Mouse (Mus musculus): ENCODE results near the gene Cmss1.
"Not testable (repeated sequence)": the region's sequence is repeated elsewhere in the genome, so short reads cannot be mapped to it uniquely, and the experiment has no call there.

Cmss1 gene

GRCm38 (mm10) chr16:57421680-57422417, 184.8 kb downstream of the Cmss1 start:
- DNase-seq = no peak

DNA sequence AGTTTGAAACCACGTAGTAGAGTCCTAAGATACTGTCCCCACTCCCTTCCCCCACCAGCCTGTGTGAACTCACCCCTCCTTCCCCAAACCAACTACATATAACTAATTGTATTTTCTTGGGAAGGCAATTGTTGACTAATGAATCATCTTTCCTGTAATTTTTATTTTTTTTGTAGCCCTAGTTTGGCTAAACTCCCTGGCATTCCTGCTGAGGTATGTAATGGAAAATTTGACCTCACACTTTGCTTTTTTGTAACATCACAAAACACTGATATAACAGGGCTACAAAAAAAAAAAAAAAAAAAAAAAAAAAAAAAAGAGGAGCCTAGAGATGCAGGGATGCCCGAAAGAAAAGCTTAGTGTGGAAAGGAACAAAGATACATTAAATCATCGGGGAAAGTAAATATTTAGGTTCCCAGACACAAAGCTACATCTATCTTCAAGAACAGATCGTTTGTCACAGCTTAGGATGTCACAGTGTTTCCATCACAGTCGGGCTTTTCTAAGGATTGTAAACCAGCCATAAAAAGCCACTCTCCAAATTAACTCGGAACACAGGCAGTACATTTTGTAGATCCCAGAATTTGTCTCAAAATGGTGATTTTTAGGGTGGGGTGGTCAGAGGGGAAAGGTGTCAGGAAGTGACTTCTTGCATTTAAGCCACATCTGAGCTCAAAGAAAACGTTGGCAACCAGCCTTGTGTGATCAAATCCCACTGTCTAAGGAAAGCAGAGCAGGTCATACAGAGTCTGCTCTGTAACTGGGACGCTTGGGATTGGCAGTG, 185.7 kb downstream of the Cmss1 start:
- peak; percentile 82 for DNase-seq

DNA sequence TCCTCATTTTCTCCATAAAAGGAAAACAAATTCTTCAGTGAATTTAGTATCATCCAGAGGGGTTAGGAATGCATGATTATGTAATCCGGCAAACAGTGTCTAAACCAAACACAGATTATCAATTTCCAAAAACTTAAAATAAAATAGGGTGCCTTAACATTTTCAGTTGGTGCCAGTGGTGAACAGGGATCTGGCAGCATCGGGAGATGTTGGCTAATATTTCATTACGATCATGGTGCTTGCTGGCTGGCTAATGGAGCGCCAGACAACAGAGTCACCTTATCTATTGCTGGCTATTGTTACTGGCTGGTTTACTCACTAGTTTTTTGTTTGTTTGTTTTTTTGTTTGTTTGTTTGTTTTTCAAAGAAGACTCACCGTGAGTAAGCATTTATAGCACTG, 186.8 kb downstream of the Cmss1 start:
- no peak for DNase-seq

DNA sequence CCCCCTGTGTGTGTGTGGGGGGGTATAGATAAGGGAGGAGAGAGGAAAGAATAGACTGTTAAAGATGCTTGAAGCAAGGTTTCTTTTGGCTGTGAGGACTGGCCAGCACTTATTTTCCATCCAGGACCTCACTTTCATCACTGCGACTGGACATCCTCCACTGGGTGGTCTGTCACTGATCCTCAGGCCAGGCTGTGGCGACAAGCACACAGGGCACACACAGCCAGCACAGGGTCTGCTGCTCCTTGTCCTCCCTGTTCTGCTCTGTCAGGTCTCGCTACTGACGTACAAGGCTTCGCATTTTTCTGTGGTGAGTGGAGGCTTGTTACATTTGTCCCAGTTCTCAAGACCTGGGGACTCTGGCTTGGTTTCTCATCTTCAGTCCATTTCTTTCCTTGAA, 187.3 kb downstream of the Cmss1 start:
- peak; percentile 65 for DNase-seq

- no peak for DNase-seq
These were observed 188.7 kb downstream of the Cmss1 start for GRCm38 (mm10) chr16:57417955-57418354.

DNA sequence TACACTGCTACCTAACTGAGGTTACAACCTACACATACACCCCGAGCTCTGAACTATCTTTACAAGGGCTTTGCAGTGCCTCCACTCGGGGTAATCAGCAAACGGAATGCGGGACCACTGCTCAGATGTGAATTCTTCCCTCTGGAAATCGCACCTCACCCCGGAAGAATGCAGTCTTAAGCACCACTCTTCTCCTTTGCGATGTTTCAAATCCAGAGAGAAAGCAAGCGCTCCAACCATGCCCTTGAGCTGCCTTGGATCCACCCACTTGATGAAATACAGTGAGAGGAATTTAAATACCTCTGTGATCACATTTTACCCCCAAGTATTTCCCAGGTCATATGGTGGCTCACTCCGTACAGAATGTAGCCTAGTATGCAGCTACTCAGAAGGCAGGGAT, 189.6 kb downstream of the Cmss1 start:
- no peak for DNase-seq

- peak; percentile 45 for DNase-seq
These were observed 190.6 kb downstream of the Cmss1 start for GRCm38 (mm10) chr16:57416049-57416448.

GRCm38 (mm10) chr16:57412766-57413165, 193.9 kb downstream of the Cmss1 start:
- no peak for DNase-seq

DNA sequence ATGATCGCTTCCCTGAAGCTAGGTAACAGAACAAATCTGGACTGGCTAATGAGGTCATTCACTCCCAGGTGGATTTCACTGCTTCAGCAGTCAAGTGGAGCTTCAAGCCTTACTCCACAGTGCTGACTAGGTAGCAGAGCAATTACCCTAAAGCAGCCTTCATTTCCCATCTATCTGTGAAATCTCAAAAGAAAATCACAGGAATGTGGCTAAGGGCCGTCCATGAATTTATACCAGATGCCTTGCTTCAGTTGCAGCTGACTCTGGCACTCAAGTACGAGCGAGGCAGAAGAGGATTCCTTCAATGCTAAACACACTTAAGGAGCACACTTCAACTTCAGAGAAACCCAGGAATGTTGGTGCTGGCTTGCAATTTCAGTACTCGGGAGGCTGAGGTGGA, 202.8 kb downstream of the Cmss1 start:
- DNase-seq = no peak

DNA sequence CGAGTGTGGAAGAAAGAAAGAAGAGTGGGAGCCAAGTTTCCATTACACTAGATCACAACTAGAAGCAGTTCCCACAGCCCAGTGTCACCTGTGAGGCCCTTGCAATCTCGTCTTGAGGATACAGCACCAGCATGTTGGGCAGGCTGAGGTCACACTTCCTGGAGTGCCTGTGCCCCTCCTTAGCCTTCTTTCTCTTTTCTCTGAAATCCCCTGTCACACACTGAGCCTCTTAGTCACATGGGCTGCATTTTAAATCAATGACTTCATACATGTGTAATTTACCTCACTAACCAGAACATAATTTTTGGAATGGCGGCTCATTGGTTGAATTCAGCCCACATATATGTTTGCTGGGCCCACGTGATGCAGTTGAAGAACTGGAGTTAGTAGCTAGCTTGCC, 203.8 kb downstream of the Cmss1 start:
- DNase-seq = no peak

GRCm38 (mm10) chr16:57401702-57402101, 205.0 kb downstream of the Cmss1 start:
- DNase-seq = peak; percentile 45

DNA sequence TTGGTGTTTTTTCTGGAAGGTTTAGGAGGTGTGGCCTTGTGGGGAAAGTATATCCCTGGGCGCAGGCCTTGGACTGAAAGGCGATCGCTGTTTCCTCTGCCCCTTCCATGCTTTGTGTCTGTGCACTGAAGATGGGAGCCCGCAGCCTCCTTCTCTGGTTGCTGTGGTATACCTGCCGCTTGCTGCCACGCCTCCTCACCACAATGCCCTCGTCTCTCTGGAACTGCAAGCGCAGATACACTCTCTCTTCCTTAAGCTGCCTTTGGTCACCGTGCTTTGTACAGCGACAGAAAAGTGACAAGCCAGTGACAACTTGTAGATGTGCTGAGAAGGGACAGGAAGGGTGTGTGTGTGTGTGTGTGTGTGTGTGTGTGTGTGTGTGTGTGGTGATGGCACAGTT, 207.1 kb downstream of the Cmss1 start:
- no peak for DNase-seq

GRCm38 (mm10) chr16:57398387-57399214, 208.1 kb downstream of the Cmss1 start:
- DNase-seq = peak; percentile 84

- no peak for DNase-seq
These were observed 208.8 kb downstream of the Cmss1 start for GRCm38 (mm10) chr16:57397845-57398244.

GRCm38 (mm10) chr16:57396249-57396648, 210.4 kb downstream of the Cmss1 start:
- no peak for DNase-seq

DNA sequence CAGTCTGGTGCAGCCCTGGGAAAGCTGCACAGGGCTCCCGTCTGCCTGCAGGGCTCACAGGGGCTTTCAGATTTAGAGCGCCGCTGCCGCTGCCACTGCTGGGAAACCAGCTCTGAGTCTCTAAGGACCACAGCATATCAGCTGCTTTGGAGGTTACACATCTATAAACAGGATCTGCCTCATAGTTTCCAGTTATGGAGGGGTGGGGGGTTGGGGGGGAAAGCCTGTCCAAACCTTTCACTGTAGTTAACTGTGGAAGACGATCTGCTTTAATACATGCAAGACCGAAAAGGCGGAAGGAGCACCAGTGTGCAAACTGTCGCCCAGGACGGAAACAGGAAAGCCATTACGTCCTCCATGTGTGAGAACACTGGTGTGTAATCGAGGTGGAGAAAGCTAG, 213.5 kb downstream of the Cmss1 start:
- DNase-seq = peak; percentile 68

- DNase-seq = peak; percentile 49
These were observed 214.2 kb downstream of the Cmss1 start for GRCm38 (mm10) chr16:57392461-57392860.

GRCm38 (mm10) chr16:57391171-57391570, 215.5 kb downstream of the Cmss1 start:
- DNase-seq = not testable (repeated sequence)

DNA sequence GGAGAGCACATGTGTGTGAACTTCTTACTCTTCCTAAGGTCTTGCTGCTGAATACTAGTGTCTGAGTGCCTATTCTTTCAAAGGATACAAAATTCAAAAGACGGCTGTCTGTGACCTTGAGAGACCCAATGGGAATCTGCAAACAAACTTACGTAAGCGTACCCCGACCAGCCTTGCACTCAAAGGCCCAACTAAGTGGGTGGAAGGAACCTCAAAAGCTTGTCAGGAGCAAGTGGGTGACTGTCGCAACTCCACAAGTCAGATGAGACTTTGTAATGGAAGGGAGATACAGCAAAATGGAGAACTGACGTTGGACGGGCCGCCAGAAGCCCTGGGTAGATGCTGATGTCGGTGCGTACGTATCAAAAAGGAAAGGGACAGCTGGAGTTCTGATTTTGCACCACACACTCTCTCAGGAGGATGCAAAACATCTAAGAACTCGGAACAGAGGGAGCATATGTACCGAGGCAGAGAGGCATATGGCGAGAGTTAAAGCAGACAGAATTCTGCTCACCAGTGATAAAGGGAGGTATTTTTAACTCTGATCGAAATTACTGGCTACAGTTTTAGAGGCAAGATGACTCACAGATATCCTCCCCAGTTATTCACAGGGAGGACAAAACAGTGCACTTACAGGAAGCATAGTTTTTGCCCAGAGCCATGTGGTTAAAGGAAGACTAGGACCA, 217.0 kb downstream of the Cmss1 start:
- DNase-seq = no peak

- DNase-seq = no peak
These were observed 222.4 kb downstream of the Cmss1 start for GRCm38 (mm10) chr16:57384274-57384673.

GRCm38 (mm10) chr16:57383266-57383971, 223.2 kb downstream of the Cmss1 start:
- no peak for DNase-seq

Data from lung, postnatal 10 days (tissue).